Mouse (Mus musculus) CH12.LX (cell line): ENCODE measurements around the gene Dab1.

Source experiments
- CTCF ChIP-seq, 2 experiments: IDR thresholded peaks in 1 of 2; conservative IDR thresholded peaks in 1 of 2; 2 replicates each; pipeline ENCODE4 v1.5.1; 2011 to 2012; ENCODE audit warnings: low read depth in 2 of 2, low read length in 2 of 2, improper control_type of control experiment in 1 of 2, inconsistent platforms in 1 of 2, mild to moderate bottlenecking in 1 of 2, moderate library complexity in 1 of 2
- GABPA ChIP-seq: IDR thresholded peaks from 2 replicates; pipeline ENCODE4 v1.6.1; 2012; ENCODE audit warnings: low read depth, low read length, improper control_type of control experiment, inconsistent platforms; ENCODE audit not compliant: insufficient replicate concordance
- HCFC1 ChIP-seq: IDR thresholded peaks from 2 replicates; pipeline ENCODE4 v1.6.1; 2012; ENCODE audit warnings: low read depth, mild to moderate bottlenecking, inconsistent platforms, low read length, improper control_type of control experiment
- NELFE ChIP-seq: IDR thresholded peaks from 2 replicates; pipeline ENCODE4 v1.6.1; 2011; ENCODE audit warnings: low read depth, low read length, improper control_type of control experiment
- NRF1 ChIP-seq: IDR thresholded peaks from 2 replicates; pipeline ENCODE4 v1.6.1; 2014; ENCODE audit warnings: low read depth, mild to moderate bottlenecking, inconsistent platforms, low read length, improper control_type of control experiment, moderate library complexity
- POLR2A ChIP-seq: IDR thresholded peaks from 2 replicates; pipeline ENCODE4 v1.6.1; 2011; ENCODE audit warnings: low read depth, mild to moderate bottlenecking, improper control_type of control experiment, low read length
- RAD21 ChIP-seq: IDR thresholded peaks from 2 replicates; pipeline ENCODE4 v1.6.1; 2011; ENCODE audit warnings: low read depth, mild to moderate bottlenecking, low read length, improper control_type of control experiment, moderate library complexity
- RCOR1 ChIP-seq: conservative IDR thresholded peaks from 2 replicates; pipeline ENCODE4 v1.6.1; 2012; ENCODE audit warnings: low read depth, mild to moderate bottlenecking, inconsistent platforms, low read length, improper control_type of control experiment
- SIN3A ChIP-seq: IDR thresholded peaks from 2 replicates; pipeline ENCODE4 v1.6.1; 2012; ENCODE audit warnings: low read length, improper control_type of control experiment, inconsistent platforms
- UBTF ChIP-seq: IDR thresholded peaks from 2 replicates; pipeline ENCODE4 v1.6.1; 2012; ENCODE audit warnings: low read depth, mild to moderate bottlenecking, inconsistent platforms, low read length, improper control_type of control experiment, moderate library complexity
- USF1 ChIP-seq: IDR thresholded peaks from 2 replicates; pipeline ENCODE4 v1.6.1; 2014; ENCODE audit warnings: low read depth, mild to moderate bottlenecking, inconsistent platforms, low read length, improper control_type of control experiment
- ZC3H11A ChIP-seq: IDR thresholded peaks from 2 replicates; pipeline ENCODE4 v1.6.1; 2012; ENCODE audit warnings: low read depth, mild to moderate bottlenecking, inconsistent platforms, low read length, improper control_type of control experiment
- ZMIZ1 ChIP-seq: IDR thresholded peaks from 2 replicates; pipeline ENCODE4 v1.6.1; 2012; ENCODE audit warnings: low read depth, mild to moderate bottlenecking, inconsistent platforms, low read length, improper control_type of control experiment
- ZNF384 ChIP-seq: IDR thresholded peaks from 2 replicates; pipeline ENCODE4 v1.6.1; 2012; ENCODE audit warnings: low read depth, low read length, improper control_type of control experiment, inconsistent platforms

GRCm38 (mm10) chr4:103691717-103692116 lies 72.6 kb downstream of the Dab1 start:
- TF ChIP-seq ZNF384 (no peak), CTCF (conservative IDR thresholded peaks at IDR 0.05 in 1 of 2, IDR thresholded peaks at IDR 0.05 in 1 of 2; ENCODE audit: low read depth in 2 of 2, low read length in 2 of 2) (no peak), HCFC1 (no peak), SIN3A (no peak), RCOR1 (no peak), ZC3H11A (no peak), POLR2A (no peak), NRF1 (no peak), ZMIZ1 (no peak), UBTF (no peak), NELFE (no peak), RAD21 (no peak), USF1 (no peak), GABPA (no peak)
